Mouse (Mus musculus) kidney, adult 18-20 months (tissue): ENCODE measurements at regions not wholly inside any gene's neighbourhood (a gene's known extent, or its start where the extent isn't known, plus 50 kb on each side); places are given as distances from the start of the nearest gene placed in this dataset.

Experiments
- DNase-seq: peaks from one replicate; pipeline ENCODE4 v3.0.0; 2021

- DNase-seq: no peak
These were observed 112.0 kb upstream of the Ppm1h start for GRCm38 (mm10) chr10:122566601-122567000.

- DNase-seq: no peak
These were observed 108.9 kb upstream of the Ppm1h start for GRCm38 (mm10) chr10:122569546-122570202.

- no peak for DNase-seq
These were observed 107.5 kb upstream of the Ppm1h start for GRCm38 (mm10) chr10:122570909-122571551.

- DNase-seq: no peak
These were observed 102.1 kb upstream of the Ppm1h start for GRCm38 (mm10) chr10:122576171-122577063.

GRCm38 (mm10) chr10:122578209-122579001 is 100.2 kb upstream of the Ppm1h start:
- peak; percentile 51 for DNase-seq

- no peak for DNase-seq
These were observed 97.5 kb upstream of the Ppm1h start for GRCm38 (mm10) chr10:122581096-122581495.

GRCm38 (mm10) chr10:122587541-122587940 is 91.0 kb upstream of the Ppm1h start:
- DNase-seq: no peak

- no peak for DNase-seq
These were observed 79.1 kb upstream of the Ppm1h start for GRCm38 (mm10) chr10:122599511-122599910.

GRCm38 (mm10) chr10:122602394-122602793 is 76.2 kb upstream of the Ppm1h start:
- DNase-seq: no peak

- no peak for DNase-seq
These were observed 74.6 kb upstream of the Ppm1h start for GRCm38 (mm10) chr10:122603960-122604359.

GRCm38 (mm10) chr10:122613281-122613680 is 65.3 kb upstream of the Ppm1h start:
- DNase-seq: no peak

- peak; percentile 58 for DNase-seq
These were observed 64.7 kb upstream of the Ppm1h start for GRCm38 (mm10) chr10:122613891-122614290.

GRCm38 (mm10) chr10:122614720-122615119 is 63.8 kb upstream of the Ppm1h start:
- DNase-seq: no peak

- no peak for DNase-seq
These were observed 62.9 kb upstream of the Ppm1h start for GRCm38 (mm10) chr10:122615658-122616057.

GRCm38 (mm10) chr10:122616385-122616784 is 62.2 kb upstream of the Ppm1h start:
- no peak for DNase-seq

- DNase-seq: no peak
These were observed 59.7 kb upstream of the Ppm1h start for GRCm38 (mm10) chr10:122618854-122619253.

- DNase-seq: no peak
These were observed 59.0 kb upstream of the Ppm1h start for GRCm38 (mm10) chr10:122619406-122620116.
